Mouse (Mus musculus): ENCODE data around the gene Zfp36.
"Not testable (repeated sequence)": the region's sequence is repeated elsewhere in the genome, so short reads cannot be mapped to it uniquely, and the experiment has no call there.

Gene Zfp36

DNA sequence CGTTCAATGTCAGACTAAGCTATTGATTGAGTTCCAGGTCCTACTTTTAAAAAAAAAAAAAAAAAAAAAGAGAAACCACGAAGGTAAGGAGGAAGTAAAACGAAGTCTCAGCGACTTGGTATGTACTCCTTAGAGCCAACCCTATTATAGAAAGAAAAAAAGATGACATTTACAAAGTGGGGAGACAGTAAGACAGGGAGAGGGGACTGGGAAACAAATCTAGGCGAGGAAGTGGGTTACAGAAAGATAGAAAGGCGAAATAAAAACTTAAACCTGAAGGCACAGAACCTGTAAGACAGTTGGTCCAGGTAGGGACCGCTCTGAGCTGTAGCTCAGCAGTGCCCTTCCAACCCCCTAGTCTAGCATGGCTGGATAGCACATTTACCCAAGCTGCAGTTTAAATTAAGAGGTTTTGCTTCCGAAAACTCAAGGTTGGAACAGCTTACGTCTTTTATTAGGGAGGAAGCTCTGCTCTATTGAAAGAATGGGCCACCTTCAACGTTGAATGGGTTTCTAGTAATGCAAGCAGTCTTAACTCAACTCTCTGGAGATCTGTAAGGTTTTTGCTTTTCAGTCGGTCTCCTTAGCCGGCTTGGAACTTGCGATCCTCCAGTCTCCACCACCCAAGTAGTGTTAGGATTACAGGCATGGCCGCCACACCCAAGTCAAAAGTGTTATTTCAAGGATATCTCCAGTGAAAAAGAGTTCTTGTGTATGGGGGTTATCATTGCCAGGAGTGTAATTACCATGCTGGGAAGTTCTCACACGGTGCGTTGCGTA, at the start of gene Zfp36:
Gene Zfp36, minus strand, starts transcription at position 17 of the 780 bp plus-strand sequence.
- DNase-seq (ENCODE audit: low spot score in 2 of 2), result no peak

DNA sequence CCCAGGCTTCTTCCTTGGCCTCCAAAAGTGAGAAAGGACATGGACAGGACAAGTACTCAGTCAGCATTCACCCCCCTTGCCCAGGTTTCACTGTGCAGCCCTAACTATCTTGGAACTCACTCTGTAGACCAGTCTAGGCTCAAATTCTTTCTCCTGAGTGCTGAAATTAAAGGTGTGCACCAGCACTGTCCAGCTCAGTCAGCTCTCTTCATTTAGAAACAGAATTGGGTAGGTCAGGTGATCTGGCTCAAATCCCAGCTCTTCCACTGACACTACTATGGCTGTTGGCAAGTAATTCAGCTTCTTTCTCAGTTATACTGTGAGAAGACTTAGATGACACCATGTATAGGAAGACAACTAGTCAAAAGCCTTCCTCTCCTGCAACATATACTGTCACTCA, 47.7 kb upstream of the Zfp36 start:
- no peak for DNase-seq (ENCODE audit: low spot score in 2 of 2)

DNA sequence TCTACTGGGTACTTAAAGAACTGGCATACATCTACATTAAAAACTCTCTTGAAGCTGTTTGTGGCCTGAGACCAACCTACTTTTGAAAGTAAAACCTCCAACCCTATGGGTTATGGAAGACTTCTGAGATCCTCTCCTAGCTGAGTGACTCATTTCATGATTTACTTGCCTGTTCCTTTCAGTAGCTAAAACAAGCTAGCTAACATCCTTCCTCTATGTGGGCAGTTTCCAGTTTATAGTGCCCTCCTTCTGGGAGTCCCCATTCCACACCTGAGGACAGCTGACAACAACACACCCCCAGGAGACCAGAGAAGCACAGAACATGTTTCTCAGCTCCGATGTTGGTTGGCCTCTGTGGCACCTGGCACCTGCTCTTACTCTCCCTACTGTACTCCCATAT, 43.0 kb upstream of the Zfp36 start:
- DNase-seq (ENCODE audit: low spot score in 2 of 2), result no peak

DNA sequence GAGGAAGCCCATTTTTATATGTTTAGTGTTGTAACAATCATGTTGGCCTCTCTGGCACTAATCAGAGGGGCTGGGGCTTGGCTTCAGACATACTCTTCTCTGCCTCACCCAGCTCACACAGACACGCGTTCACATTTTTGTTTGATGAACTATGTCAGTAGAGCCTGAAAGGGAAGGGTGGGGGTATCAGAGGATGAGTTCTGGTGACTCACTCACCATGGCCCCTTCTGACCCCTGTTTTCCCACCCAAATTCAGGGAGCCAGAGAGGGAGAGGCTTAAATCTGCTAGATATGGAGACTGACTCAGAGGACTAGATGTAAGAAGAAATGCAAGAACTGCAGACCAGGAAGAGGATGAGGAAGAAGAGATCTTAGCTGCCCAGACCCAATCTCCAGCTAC, 39.4 kb upstream of the Zfp36 start:
- DNase-seq (ENCODE audit: low spot score in 2 of 2), result no peak

DNA sequence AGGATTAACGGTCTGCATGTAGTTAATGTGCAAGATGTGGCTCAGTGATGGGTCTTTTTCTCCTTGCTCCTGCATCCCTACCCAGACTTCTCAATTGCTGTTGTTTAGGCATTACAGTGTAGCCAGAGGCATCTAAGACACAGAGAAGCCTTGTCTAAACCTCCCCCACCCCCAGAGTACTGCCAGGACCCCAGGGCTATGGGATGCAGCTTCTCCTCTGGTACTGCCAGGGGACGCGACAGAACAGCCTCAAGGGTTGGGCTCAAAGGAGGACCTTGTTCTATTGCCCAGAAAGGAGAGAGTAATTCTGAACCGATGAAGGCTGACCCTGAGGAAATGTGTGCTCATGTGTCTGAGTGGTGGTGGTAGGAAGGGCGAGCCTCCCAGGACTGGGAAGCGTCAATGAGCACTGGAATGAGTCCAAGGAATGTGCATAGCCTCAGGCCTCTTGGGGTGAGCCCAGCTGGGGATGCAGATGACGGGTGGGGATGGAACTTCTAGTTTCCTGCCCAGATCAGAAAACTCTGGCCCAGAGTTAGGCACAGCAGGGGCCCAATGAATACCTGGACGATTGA, 38.1 kb upstream of the Zfp36 start:
- DNase-seq (ENCODE audit: low spot score in 2 of 2), result peak in 1 of 2 experiments; percentile 36

DNA sequence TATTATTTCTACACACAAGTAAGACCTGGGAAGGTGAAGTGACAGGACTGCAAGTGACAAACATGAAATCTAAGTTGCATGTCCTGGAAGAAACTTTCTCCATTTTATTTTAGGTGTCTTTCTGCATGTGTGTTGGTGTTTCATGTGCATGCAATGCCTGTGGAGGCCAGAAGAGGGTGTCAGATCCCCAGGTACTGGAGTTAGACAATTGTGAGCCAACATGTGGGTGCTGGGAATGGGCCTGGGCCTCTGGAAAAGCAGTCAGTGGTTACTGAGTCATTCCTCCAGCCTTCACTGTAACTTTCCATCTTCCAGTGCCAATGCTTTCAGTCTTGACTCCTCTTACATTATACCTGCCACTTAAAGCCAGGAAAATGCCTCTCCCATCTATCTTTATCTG, 37.3 kb upstream of the Zfp36 start:
- DNase-seq (ENCODE audit: low spot score in 2 of 2), result no peak

DNA sequence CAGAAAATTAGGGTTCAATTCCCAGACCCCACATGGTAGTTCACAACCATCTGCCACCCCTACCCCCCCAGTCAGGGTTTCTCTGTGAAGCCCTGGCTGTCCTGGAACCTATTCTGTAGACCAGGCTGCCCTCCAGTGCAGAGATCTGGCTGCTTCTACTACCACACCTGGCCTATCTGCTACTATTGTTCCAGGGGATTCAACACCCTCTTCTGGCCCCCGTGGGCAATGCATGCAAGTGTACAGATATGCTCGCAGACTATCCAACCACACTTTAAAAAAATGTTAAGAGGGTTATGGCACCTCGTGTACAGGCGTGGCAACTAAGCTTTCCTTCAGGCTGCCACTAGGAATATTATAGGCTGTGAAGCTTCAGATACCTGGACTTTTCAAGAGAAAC, 32.8 kb upstream of the Zfp36 start:
- no peak for DNase-seq (ENCODE audit: low spot score in 2 of 2)

DNA sequence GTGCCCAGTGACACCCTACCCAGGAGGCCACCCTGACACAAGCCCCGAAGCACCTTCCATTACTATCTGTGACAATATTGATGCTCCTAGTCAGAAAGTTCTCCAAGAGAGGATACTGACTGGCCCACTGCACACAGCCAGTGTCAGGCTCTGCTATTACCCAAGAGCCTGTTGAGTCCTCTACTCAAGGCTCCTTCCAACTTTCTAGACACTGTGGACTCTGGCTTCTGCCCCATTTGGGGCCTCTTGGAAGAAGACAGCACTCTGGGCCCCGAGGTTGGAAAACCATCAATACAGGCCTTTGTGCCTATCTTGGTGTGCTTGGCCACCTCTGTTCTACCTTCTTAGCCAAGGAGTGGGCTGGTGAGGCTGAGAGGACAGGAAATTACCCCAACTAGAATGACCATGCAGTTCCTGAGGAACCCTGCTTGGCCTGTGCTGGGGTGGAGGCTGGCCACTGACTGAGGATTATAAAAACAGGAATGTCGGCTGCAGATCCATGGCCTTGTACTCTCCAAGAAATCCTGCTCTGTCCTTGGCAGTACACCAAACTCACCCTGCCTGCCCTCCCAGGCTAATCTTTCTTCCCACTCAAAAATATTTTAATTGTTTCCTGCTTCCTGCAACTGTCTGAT, 30.9 kb upstream of the Zfp36 start:
- DNase-seq (ENCODE audit: low spot score in 2 of 2), result peak; percentile 19 to 61

DNA sequence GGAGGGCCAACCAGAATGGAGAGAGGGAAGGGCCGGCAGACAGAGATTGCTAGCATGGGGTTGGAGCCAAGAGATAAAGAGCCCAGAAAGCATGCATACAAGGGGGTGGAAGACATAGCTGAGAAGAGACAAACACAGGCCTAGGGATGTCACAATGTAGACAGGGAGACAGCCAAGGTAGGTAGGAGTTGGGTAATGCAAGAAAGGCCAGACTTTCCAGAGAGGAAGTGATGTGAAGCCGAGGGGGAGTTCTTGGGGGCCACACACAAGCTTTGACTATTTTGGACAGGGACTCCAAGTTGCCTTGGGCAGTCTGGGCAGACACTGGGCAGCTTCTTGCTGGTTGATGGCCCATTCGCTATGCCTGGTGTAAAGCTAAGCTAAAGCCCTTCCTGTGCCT, 21.9 kb upstream of the Zfp36 start:
- no peak for DNase-seq (ENCODE audit: low spot score in 2 of 2)

DNA sequence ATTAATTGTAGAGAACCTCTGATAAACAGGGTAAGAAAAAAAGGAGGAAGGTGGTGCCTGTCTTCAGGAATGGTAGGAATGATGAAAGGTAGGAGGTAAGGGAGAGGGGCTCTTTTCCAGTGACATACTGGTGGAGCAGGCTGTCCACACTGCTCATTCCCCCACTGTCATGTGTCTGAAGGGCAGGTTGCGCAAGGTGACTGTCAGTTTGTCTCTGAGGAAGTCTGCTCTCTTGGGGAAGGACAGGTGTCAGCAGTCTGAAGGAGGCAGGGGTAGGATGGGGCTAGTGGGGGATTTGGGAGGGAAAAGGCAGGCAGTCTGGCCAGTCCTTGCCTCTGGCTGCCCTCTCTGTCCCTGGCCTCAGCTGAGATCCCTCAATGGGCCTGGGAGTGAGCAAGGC, 21.0 kb upstream of the Zfp36 start:
- DNase-seq (ENCODE audit: low spot score in 2 of 2), result no peak

DNA sequence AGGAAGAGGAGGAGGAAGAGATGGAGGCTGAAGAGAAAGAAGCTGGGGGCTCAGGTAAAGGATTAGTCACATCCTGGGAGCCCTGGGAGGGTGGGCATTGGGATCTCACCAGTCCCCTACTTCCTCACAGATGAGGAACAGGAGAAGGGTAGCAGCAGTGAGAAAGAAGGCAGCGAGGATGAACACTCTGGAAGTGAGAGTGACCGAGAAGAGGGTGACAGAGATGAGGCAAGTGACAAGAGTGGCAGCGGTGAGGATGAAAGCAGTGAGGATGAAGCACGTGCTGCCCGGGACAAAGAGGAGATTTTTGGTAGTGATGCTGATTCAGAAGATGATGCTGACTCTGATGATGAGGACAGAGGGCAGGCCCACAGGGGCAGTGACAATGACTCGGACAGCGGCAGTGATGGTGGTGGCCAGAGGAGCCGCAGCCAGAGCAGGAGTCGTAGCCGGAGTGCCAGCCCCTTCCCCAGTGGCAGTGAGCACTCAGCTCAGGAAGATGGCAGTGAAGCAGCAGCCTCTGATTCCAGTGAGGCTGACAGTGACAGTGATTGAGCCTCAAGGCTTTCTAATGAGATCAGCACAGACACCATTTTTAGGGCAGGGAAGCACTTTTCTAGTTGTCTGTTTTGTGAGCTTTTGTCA, 18.8 kb upstream of the Zfp36 start:
- no peak for DNase-seq (ENCODE audit: low spot score in 2 of 2)

DNA sequence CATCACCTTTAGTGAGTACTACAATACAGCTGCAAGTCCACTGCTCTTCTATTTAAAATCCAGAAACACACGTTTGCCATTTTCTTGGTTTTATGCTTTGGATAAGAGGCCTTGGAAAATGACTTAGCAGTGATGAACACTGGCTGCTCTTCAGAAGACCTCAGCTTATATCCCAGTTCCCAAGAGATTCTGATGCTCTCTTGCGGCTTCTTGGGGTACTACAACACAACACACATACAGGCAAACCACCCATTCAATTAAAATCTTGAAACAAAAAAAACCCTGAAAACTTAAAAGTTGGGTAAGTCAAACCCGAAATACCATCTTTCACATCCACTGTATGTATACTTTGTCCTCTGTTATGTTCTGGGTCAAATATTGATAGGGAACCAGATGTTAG, 17.9 kb upstream of the Zfp36 start:
- no peak for DNase-seq (ENCODE audit: low spot score in 2 of 2)

DNA sequence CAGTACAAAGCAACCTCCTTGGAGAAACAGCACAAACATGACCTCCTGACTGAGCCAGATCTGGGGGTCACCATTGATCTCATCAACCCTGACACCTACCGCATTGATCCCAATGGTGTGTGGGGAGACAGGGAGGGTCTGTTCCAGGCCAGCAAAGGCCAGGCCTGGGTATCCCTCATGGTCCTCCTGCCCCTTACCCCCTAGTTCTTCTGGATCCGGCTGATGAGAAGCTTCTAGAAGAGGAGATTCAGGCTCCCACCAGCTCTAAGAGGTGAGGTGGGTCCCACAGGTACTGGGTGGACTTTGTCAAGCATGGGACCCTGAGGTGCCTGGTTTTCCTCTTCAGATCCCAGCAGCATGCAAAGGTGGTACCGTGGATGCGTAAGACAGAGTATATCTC, 15.4 kb upstream of the Zfp36 start:
- no peak for DNase-seq (ENCODE audit: low spot score in 2 of 2)

DNA sequence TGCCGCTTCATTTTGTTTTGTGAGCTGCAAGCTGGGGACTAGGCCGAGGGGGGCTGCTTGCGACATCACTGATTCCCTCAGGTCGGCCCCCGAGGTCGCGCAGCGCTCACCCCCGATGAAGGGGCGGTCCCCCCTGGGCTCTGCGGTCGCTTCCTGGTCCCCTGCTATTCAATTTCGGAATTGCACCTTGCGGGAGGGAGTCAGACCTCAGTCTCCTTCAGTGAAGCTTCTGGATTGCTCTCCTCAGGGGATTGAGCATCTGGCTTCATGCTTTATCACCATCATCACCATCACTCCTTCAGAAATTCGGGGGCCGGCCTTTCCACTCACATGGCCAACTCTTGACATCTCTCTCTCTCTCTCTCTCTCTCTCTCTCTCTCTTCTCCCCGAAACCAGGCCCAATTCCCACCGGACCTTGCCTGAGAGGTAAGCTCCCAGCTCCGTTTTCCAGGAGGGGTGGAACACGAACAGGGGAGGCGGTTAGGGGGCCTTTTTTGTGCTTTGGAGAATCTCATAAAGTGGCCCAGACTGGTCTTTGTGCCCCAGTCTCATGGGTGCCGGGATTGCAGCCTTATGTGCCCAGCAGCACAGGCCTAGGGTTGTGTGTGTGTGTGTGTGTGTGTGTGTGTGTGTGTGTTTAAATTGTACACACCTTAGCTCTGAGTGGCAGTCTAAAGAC, 13.4 kb upstream of the Zfp36 start:
- no peak for DNase-seq (ENCODE audit: low spot score in 2 of 2)

DNA sequence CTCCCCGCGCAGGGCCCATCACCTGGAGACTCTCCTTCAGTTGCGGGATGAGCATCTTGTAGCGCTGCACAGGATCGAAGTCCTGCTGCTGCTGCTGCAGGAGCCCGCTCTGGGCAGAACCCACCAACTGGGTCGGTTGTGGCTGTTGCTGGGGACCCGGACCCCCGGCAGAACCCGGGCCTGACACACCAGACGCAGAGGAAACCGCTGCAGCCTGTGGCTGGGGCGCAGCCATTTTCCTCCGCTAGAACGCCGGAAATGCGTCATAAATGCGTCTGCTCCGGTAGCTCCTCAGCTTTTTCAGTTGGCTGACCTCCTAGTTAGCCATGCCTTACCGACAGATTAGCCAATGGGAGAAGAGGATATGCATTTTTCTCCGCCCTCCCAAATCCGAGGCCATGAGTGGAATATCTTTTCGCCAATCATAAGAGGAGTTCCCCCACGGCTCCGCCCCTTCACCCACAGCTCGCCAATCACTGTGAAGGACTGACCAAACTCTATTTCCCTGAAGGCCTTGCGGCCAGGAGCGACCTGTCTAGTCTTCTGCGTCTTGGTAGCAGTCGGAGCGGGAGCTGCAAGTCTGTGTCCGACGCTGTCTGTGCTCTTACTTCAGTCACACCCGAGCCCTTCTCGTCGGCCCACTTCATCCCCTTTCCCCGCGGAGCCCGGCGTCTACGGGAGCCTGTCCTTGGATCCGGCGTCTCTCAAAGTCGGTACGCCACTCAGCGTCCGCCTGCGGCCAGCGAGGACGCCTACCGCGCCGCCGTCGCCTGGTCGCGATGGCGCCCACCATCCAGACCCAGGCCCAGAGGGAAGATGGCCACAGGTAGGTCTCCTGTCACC, 12.6 kb upstream of the Zfp36 start, which contains the start of the genes Med29 and Paf1:
Gene Med29, minus strand, starts transcription at position 280 of the 843 bp plus-strand sequence.
Gene Paf1, plus strand, starts transcription at position 523 of the 843 bp plus-strand sequence.
- DNase-seq (ENCODE audit: low spot score in 2 of 2), result peak; percentile 94 to 96

DNA sequence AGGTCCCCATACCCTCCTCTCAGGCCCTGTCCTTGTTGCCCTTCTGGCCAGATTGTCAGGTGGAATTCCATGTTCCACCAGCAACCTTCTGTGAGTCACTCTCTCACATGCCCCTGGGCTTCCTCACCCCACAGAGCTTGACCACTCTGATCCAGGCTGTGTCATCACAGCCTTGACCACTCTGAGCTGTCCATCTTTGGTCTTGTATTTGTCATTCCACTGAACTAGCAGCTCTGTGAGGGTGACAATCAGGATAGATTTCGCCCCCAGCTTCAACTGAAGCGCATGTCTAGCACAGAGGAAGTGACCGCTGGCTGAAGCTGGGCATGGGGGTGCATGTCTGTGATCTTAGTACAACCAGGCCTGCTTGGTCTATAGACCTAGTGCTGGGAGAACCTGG, 10.3 kb upstream of the Zfp36 start:
- no peak for DNase-seq (ENCODE audit: low spot score in 2 of 2)

DNA sequence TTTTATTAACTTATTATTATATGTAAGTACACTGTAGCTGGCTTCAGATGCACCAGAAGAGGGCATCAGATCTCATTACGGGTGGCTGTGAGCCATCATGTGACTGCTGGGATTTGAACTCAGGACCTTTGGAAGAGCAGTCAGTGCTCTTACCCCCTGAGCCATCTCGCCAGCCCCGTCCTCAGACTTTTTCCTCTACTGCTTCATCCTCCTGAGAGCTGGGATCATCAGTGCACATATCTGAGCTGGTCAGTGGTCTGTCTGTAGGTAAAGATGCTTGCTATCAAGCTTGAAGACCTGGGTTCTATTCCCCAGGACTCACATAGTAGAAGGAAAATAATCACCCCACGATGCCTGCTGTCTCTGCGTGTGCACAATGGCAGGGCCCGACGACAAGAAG, 7.3 kb upstream of the Zfp36 start:
- DNase-seq (ENCODE audit: low spot score in 2 of 2), result not testable (repeated sequence)

DNA sequence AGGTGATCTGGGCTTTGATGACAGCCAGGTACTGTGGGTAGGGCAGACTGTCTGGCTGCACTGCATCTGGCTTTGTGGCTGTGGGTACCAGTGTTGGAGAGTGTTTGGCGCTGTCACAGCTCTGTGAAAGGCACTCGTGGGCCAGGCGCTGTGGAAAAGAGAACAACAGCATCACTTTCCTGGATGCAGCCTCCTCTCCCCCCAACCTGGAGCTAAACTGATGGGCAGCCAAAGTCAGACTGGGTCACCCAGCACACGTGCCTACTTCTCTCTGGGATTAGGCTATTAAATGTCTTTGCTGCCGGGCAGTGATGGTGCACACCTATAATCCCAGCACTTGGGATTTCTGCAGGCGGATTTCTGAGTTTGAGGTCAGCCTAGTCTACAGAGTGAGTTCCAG, 6.8 kb upstream of the Zfp36 start:
- DNase-seq (ENCODE audit: low spot score in 2 of 2), result not testable (repeated sequence)

DNA sequence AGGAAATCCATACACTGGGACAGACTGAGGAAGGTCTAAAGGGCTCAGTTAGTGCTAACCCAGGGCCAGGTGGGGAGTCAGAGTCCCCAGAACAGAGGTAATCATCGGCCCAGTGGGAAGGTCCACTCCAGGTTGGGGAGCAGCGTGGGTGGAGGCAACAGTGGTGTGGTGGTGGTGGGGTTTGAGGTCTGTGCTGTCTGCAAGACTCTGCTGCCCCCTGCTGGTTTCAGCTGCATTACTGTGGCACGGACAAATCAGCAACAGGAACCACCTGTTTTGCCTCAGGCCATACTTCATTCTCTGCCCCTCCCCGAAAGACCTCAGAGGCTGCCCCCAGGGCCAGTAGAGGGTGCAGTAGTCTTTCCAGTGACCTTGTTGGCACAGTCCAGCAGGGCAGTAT, 6.4 kb upstream of the Zfp36 start:
- DNase-seq (ENCODE audit: low spot score in 2 of 2), result peak; percentile 74 to 84

DNA sequence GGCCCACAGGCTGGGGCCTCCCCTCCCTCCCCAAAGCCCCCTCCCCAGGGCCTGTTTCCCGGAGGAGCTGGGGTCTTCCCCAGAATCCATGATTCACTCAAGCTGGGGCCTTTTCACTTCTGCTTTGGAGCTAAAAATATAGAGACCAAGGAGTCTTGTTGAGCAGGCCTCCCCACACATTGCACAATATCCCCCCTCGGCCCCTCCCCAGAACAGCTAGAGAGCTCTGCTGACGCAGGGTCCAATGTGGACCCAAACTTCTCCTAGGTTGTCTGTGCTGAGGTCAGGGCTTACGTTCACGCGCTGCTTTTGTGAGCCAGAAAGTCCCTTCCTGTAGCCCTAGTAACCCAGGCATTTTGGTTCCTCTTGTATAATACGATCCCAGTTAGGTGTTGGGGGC, 6.0 kb upstream of the Zfp36 start:
- DNase-seq (ENCODE audit: low spot score in 2 of 2), result no peak

DNA sequence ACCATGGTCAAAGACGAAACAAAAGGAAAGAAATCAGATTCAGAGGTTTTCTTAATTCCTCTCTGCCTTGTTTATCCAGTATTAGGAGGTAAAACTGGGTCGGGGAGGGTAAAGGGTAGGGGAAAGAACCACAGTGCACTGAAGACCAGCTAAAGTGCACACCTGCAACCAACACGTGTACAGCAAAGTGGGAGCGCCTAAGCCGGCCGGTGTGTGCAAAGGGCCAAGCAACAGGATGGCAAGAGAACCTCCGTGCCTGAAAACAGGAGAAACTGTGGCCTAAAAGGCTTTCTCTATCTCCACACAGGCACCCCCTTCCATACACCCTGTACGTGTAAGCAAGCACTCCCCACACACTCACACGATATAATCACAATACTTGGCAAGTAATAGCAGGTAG, 5.1 kb upstream of the Zfp36 start:
- DNase-seq (ENCODE audit: low spot score in 2 of 2), result no peak

All from urinary bladder, postnatal 36 days (tissue).